Mouse (Mus musculus) CH12.LX (cell line): ENCODE measurements around the gene Nrap. TPM values are rescaled to one million over a fixed set of nuclear protein-coding genes. Genes with fewer than 3 reads are reported as not detected.

Source experiments
- DNase-seq: peaks from one replicate; pipeline ENCODE4 v3.0.0-alpha.2; 2013; ENCODE audit errors: extremely low read depth
- H3K27ac ChIP-seq: 2 replicates; pipeline ENCODE4 v1.5.1; 2012; ENCODE audit warnings: low read depth, mild to moderate bottlenecking, control low read depth, moderate library complexity; ENCODE audit not compliant: insufficient read depth
- H3K27me3 ChIP-seq: replicated peaks from 2 replicates; pipeline ENCODE3; 2012; ENCODE audit warnings: inconsistent platforms
- H3K36me3 ChIP-seq, 2 experiments: replicated peaks in 1 of 2; 2 replicates each; pipeline versions ENCODE3 to v1.6.1; 2012; ENCODE audit warnings: inconsistent platforms in 1 of 2, low read length in 1 of 2, mild to moderate bottlenecking in 1 of 2, mixed read lengths in 1 of 2, moderate library complexity in 1 of 2; ENCODE audit not compliant: control insufficient read depth in 1 of 2, insufficient read depth in 1 of 2
- H3K4me1 ChIP-seq, 2 experiments: 2 replicates each; pipeline ENCODE4 v1.6.1; 2012; ENCODE audit warnings: inconsistent platforms in 1 of 2, moderate library complexity in 1 of 2; ENCODE audit not compliant: insufficient read depth in 2 of 2, control insufficient read depth in 1 of 2
- H3K4me2 ChIP-seq: 2 replicates; pipeline ENCODE4 v1.6.1; 2012; ENCODE audit warnings: low read depth, mild to moderate bottlenecking, control low read depth; ENCODE audit not compliant: poor library complexity, insufficient read depth, severe bottlenecking
- H3K4me3 ChIP-seq, 3 experiments: fragments of 150-350 bp in 1 of 3; sonication (generic) in 1 of 3; replicated peaks in 1 of 3; 2 replicates each; pipeline versions ENCODE3 to v1.5.1; 2011 to 2012; ENCODE audit warnings: low read depth in 2 of 3, low read length in 2 of 3, mild to moderate bottlenecking in 2 of 3, moderate library complexity in 2 of 3, control low read depth in 1 of 3, improper control_type of control experiment in 1 of 3, inconsistent platforms in 1 of 3, mixed read lengths in 1 of 3; ENCODE audit not compliant: poor library complexity in 1 of 3
- H3K79me2 ChIP-seq: replicated peaks from 2 replicates; pipeline ENCODE4 v1.6.1; 2012; ENCODE audit warnings: mild to moderate bottlenecking, moderate library complexity; ENCODE audit not compliant: control insufficient read depth, poor library complexity, insufficient read depth, severe bottlenecking; ENCODE audit errors: extremely low read depth
- H3K9ac ChIP-seq: 2 replicates; pipeline ENCODE4 v1.6.1; 2012; ENCODE audit warnings: low read depth, mild to moderate bottlenecking, control low read depth, moderate library complexity; ENCODE audit not compliant: insufficient read depth
- H3K9me3 ChIP-seq: replicated peaks from 2 replicates; pipeline ENCODE3; 2012; ENCODE audit warnings: low read length, inconsistent platforms, mixed read lengths
- CTCF ChIP-seq, 2 experiments: IDR thresholded peaks in 1 of 2; conservative IDR thresholded peaks in 1 of 2; 2 replicates each; pipeline ENCODE4 v1.5.1; 2011 to 2012; ENCODE audit warnings: low read depth in 2 of 2, low read length in 2 of 2, improper control_type of control experiment in 1 of 2, inconsistent platforms in 1 of 2, mild to moderate bottlenecking in 1 of 2, moderate library complexity in 1 of 2
- ELF1 ChIP-seq: IDR thresholded peaks from 2 replicates; pipeline ENCODE4 v1.6.1; 2014; ENCODE audit warnings: low read depth, mild to moderate bottlenecking, inconsistent platforms, low read length, improper control_type of control experiment
- EP300 ChIP-seq: IDR thresholded peaks from 2 replicates; pipeline ENCODE4 v1.6.1; 2011; ENCODE audit warnings: low read length, improper control_type of control experiment
- ETS1 ChIP-seq: conservative IDR thresholded peaks from 2 replicates; pipeline ENCODE4 v1.6.1; 2012; ENCODE audit warnings: low read depth, mild to moderate bottlenecking, inconsistent platforms, low read length, improper control_type of control experiment, moderate library complexity
- IRF4 ChIP-seq: IDR thresholded peaks from 2 replicates; pipeline ENCODE4 v1.6.1; 2014; ENCODE audit warnings: low read depth, mild to moderate bottlenecking, inconsistent platforms, low read length, improper control_type of control experiment
- KAT2A ChIP-seq: IDR thresholded peaks from 2 replicates; pipeline ENCODE4 v1.6.1; 2012; ENCODE audit warnings: low read length, improper control_type of control experiment, inconsistent platforms; ENCODE audit not compliant: insufficient replicate concordance
- MAX ChIP-seq: IDR thresholded peaks from 2 replicates; pipeline ENCODE4 v1.6.1; 2011; ENCODE audit warnings: low read length, improper control_type of control experiment
- MXI1 ChIP-seq: IDR thresholded peaks from 2 replicates; pipeline ENCODE4 v1.6.1; 2011; ENCODE audit warnings: mild to moderate bottlenecking, low read depth, low read length, improper control_type of control experiment
- NELFE ChIP-seq: IDR thresholded peaks from 2 replicates; pipeline ENCODE4 v1.6.1; 2011; ENCODE audit warnings: low read depth, low read length, improper control_type of control experiment
- NRF1 ChIP-seq: IDR thresholded peaks from 2 replicates; pipeline ENCODE4 v1.6.1; 2014; ENCODE audit warnings: low read depth, mild to moderate bottlenecking, inconsistent platforms, low read length, improper control_type of control experiment, moderate library complexity
- RAD21 ChIP-seq: IDR thresholded peaks from 2 replicates; pipeline ENCODE4 v1.6.1; 2011; ENCODE audit warnings: low read depth, mild to moderate bottlenecking, low read length, improper control_type of control experiment, moderate library complexity
- TCF12 ChIP-seq: IDR thresholded peaks from 2 replicates; pipeline ENCODE4 v1.6.1; 2014; ENCODE audit warnings: low read depth, mild to moderate bottlenecking, inconsistent platforms, low read length, improper control_type of control experiment
- UBTF ChIP-seq: IDR thresholded peaks from 2 replicates; pipeline ENCODE4 v1.6.1; 2012; ENCODE audit warnings: low read depth, mild to moderate bottlenecking, inconsistent platforms, low read length, improper control_type of control experiment, moderate library complexity
- USF1 ChIP-seq: IDR thresholded peaks from 2 replicates; pipeline ENCODE4 v1.6.1; 2014; ENCODE audit warnings: low read depth, mild to moderate bottlenecking, inconsistent platforms, low read length, improper control_type of control experiment
- ZC3H11A ChIP-seq: IDR thresholded peaks from 2 replicates; pipeline ENCODE4 v1.6.1; 2012; ENCODE audit warnings: low read depth, mild to moderate bottlenecking, inconsistent platforms, low read length, improper control_type of control experiment
- ZKSCAN1 ChIP-seq: IDR thresholded peaks from 2 replicates; pipeline ENCODE4 v1.6.1; 2012; ENCODE audit warnings: low read depth, inconsistent platforms, low read length, improper control_type of control experiment, borderline replicate concordance
- ZNF384 ChIP-seq: IDR thresholded peaks from 2 replicates; pipeline ENCODE4 v1.6.1; 2012; ENCODE audit warnings: low read depth, low read length, improper control_type of control experiment, inconsistent platforms
- dilution Hi-C: fragments of 300-500 bp; cut with MboI; formaldehyde crosslinking; loops from 2 replicates; pipeline ENCODE4 v1.14.3; 2020; ENCODE audit warnings: low sequenced_read_pairs; ENCODE audit not compliant: extremely low pct_unique_long_range_greater_than_20kb, extremely low pct_ligation_motif_present
- in situ Hi-C: fragments of 300-500 bp; cut with MboI; formaldehyde crosslinking; loops from 3 replicates; pipeline ENCODE4 v1.14.3; 2019; ENCODE audit warnings: low sequenced_read_pairs, low pct_ligation_motif_present, low pct_unique_long_range_greater_than_20kb, mixed read lengths
- polyA plus RNA-seq: library from polyadenylated mRNA; unstranded; fragments of >175 nt; gene quantifications from 2 replicates; pipeline ENCODE4 v1.2.1, GENCODE M21; 2012; ENCODE audit warnings: low read depth; ENCODE audit not compliant: insufficient read length
- total RNA-seq, 2 experiments: library from RNA; depleted of rRNA; stranded (reverse); fragments of 300-350 nt in 1 of 2; fragments of >200 nt in 1 of 2; gene quantifications; 2 replicates each; pipeline ENCODE4 v1.2.3; 2012 to 2014

Nrap gene
- total and polyA plus RNA-seq, 3 experiments: 0.04 to 1.5 (median 0.17) TPM

- DNase-seq: no peak
- Histone ChIP-seq H3K36me3 (no peaks in the 10 kb centered on the region), H3K4me2 (no peak overlapping the region), H3K79me2 (no peaks in the 10 kb centered on the region), H3K4me1 (peaks cover 0 to 2% of the 10 kb centered on the region in 2 experiments; a peak in 2 of 4 replicates)
- dilution Hi-C loops: no loop called here
- TF ChIP-seq EP300 (no peak), ZNF384 (no peak), NRF1 (no peak), IRF4 (no peak), NELFE (no peak), MAX (no peak), ETS1 (no peak), KAT2A (no peak), MXI1 (no peak), ELF1 (no peak), ZKSCAN1 (no peak), ZC3H11A (no peak), UBTF (no peak), TCF12 (no peak)
- TF ChIP-seq, all 38 proteins: peak for 0
- H3K27me3 ChIP-seq: peaks cover 9% of the 10 kb centered on the region
- in situ Hi-C loops: no loop called here
- H3K4me3 ChIP-seq: no peak overlapping the region
- peaks cover 9% of the 10 kb centered on the region for H3K9me3 ChIP-seq
- no peak overlapping the region for H3K9ac ChIP-seq
- no peak overlapping the region for H3K27ac ChIP-seq
These were observed 36.1 kb downstream of the Nrap start for GRCm38 (mm10) chr19:56353689-56354088.

DNA sequence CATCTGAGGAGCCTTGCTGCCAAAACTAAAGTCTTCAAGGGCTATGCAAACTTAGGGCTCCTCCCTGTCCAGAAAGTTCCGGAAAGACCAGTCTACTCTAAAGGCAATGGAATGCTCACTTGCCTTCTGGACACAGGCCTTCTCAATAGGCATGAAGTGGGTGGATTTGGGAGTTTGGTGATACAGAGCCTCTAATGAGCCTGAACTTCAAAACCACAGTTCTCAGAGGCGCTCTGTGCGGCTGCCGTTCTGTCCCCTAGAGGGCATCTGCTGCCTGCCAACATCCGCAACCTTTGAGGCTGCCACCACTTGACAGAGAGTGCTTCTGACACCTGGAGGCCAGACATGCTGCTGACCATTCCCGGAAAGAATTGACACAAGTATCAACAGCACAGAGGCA lies 40.5 kb downstream of the Nrap start:
- Histone ChIP-seq H3K27me3 (peaks cover 35% of the 10 kb centered on the region), H3K4me3 (no peak overlapping the region), H3K4me1 (no peaks in the 10 kb centered on the region; a peak in 1 of 4 replicates), H3K36me3 (no peaks in the 10 kb centered on the region)
- dilution Hi-C loops: no loop called here
- TF ChIP-seq ELF1: no peak
- TF ChIP-seq USF1: no peak
- peak in 1 of 2 experiments; percentile 71; a peak in 2 of 4 replicates for TF ChIP-seq CTCF (conservative IDR thresholded peaks at IDR 0.05 in 1 of 2, IDR thresholded peaks at IDR 0.05 in 1 of 2; ENCODE audit: low read depth in 2 of 2, low read length in 2 of 2)
- peak; percentile 31 for TF ChIP-seq RAD21
- no peak for TF ChIP-seq ZNF384
- TF ChIP-seq, all 38 proteins: peak for 2
- peaks cover 9% of the 10 kb centered on the region for H3K9me3 ChIP-seq
- H3K9ac ChIP-seq: no peak overlapping the region
- H3K27ac ChIP-seq: no peak overlapping the region
- in situ Hi-C loops: no loop called here
- no peaks in the 10 kb centered on the region for H3K79me2 ChIP-seq
- H3K4me2 ChIP-seq: no peak overlapping the region
- DNase-seq: peak; percentile 30
